Mouse (Mus musculus) 3T3-L1 (cell line): ENCODE measurements around the gene Hist1h2bc.

Experiments
- DNase-seq: peaks from one replicate; pipeline ENCODE4 v3.0.0-alpha.2; 2015; ENCODE audit warnings: low read depth, low spot score

The Hist1h2bc gene

DNA sequence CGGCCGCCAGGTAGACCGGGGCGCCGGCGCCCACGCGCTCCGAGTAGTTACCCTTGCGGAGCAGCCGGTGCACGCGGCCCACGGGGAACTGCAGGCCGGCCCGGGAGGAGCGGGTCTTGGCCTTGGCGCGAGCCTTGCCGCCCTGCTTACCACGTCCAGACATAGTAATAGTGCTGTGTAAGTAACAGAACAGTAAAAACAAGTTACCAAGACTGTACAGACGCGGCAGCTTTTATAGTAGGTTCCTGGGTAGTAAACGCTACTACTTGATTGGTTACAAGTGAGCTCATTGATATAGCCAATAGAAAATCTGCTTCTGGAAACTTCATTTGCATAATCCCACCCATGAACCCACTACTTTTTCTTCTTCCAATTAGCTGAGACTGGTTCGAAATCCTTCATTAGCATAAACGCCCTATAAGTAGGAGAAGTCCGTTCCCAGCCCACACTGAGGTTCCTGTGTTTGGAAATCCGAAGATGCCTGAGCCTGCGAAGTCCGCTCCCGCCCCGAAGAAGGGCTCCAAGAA, at the start of gene Hist1h2bc, which contains the start of gene Hist1h2ac:
Hist1h2bc (plus strand) TSS at position 445 of the 527 bp plus-strand sequence.
Hist1h2ac (minus strand) TSS at position 194 of the 527 bp plus-strand sequence.
- DNase-seq = peak; percentile 99

DNA sequence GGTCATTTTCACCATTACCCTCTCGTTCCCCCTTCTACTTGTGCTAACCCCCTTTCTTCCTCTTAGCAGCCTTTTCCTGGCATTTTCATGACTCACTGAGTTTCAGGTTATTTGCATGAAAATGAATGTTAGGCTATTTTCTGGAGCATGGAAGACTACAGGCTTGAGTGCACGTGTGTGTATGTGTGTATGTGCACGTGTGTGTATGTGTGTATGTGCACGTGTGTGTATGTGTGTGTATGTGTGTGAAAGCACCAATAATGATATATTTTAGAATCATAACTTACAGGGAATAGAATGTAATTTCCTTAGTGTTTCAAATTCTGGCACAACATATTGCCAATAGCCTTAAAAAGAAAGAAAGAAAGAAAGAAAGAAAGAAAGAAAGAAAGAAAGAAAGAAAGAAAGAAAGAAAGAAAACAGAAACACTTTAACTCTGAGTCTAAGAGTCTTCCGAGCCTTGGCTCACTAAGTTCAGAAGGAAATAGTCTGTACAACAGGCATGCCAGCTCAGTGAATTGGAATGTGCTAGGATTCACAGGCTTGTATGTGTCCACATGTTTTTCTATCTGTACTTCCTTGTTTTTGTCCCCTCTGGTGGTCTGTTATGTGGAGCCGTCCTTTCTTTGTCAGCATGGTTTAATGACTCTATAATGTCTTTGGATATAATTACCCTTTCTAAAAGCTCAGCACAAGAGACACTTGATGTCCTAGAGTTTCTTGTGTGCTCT, 24.2 kb upstream of the Hist1h2bc start:
- no peak for DNase-seq

DNA sequence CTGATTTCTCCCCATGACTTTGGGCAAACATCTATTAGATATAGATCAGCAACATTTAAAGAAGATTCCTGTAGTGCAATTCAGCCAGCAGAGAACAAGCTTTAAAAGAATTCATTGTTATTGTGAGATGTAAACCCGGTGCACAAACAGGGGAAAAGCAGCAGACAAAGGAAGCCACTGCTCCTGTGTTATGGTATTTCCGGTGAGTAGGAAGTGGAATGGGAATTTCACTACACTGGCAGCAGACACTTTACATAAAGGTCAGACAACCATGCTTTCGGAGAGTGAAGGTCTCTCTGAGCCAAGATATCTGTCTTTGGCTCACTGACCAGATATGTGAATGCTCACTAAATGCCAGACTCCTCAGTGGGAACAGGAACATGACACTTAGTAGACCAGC, 21.5 kb upstream of the Hist1h2bc start:
- DNase-seq = no peak

DNA sequence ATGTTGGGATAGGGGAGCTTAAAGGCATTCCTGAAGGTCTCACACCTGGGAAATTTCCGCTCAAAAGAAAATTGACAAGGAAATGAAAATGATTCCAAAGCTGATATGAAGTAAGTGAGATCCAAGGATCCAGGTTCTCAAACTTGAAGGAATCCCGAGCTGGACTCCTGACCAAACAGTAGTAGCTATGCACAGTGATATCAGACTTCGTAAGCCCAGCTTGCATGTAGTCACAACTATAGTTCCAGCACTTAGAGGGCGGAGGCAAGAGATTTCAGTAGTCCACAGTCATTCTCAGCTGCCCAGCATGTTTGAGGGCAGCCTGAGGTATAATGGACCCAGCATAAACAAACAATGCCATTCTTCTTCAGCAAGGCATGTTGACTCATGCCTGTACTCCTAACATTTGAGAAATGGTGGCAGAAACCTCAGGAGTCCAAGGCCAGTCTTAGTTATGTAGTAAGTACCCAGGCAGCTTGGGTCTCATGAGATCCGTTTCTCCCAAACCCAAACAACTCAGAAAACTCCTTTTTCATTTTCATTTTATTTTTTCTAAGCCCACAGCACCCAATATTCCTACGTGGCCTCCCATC, 1.9 kb upstream of the Hist1h2bc start:
- DNase-seq = peak; percentile 47

DNA sequence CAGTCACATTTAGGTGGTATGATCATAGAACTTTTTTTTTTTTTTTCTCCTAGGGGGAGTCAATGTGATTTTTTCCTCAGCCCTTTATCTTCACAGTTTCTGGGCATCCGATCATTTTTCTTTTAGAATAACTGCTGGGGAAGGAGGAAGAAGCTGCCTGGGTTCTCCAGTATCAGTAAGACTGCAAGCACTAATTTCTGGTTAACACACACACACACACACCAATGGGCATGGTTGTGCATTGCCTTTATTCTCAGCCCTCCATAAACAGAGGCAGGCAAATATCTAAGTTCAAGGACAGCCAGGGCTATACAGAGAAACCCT, 1.4 kb upstream of the Hist1h2bc start:
- DNase-seq = peak; percentile 35

DNA sequence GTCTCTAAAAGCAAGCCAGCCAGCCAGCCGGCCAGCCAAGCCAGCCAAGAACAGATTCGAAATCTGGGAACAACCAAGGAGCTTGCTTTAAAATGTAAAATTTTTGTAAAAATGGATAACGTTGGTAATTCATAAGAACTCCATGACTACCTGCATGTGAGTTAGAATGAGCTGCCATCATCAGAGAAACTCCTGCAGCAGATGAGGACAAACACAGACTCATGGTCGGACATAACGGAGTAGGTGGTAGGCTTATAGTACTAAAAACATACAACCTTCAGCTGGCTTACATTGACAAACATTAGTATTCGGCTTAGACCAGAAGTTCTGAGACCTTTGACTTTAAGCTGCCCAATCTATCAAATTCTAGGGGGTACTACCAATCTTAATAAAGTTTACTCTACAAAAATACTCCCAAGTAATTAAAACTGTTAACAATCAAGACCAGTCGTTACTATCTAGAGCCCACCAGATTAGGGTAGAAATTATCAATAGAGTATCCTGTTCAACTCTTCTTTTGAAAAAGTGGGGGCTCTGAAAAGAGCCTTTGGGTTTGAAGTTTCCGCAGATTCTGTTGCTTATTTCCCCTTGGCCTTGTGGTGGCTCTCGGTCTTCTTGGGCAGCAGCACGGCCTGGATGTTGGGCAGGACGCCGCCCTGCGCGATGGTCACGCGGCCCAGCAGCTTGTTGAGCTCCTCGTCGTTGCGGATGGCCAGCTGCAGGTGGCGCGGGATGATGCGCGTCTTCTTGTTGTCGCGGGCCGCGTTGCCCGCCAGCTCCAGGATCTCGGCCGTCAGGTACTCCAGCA, 848 bp upstream of the Hist1h2bc start:
- DNase-seq = peak; percentile 39

DNA sequence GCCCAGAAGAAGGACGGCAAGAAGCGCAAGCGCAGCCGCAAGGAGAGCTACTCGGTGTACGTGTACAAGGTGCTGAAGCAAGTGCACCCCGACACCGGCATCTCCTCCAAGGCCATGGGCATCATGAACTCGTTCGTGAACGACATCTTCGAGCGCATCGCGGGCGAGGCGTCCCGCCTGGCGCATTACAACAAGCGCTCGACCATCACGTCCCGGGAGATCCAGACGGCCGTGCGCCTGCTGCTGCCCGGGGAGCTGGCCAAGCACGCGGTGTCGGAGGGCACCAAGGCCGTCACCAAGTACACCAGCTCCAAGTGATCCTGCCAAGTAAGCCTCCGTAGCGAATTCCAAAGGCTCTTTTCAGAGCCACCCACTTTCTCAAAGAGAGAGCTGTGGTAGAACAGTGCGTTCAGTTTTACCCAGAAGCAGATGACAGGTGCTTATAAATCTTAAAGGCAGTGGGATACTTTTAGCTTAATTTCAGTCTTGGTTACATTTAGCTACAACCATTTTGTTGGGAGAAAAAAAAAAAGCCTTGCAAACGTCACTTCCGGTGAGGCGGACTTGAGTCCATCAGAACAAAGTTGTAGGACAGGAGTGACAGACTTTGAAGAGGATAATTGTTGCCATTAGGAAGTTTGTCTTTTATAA, 421 bp downstream of the Hist1h2bc start:
- peak; percentile 86 for DNase-seq

DNA sequence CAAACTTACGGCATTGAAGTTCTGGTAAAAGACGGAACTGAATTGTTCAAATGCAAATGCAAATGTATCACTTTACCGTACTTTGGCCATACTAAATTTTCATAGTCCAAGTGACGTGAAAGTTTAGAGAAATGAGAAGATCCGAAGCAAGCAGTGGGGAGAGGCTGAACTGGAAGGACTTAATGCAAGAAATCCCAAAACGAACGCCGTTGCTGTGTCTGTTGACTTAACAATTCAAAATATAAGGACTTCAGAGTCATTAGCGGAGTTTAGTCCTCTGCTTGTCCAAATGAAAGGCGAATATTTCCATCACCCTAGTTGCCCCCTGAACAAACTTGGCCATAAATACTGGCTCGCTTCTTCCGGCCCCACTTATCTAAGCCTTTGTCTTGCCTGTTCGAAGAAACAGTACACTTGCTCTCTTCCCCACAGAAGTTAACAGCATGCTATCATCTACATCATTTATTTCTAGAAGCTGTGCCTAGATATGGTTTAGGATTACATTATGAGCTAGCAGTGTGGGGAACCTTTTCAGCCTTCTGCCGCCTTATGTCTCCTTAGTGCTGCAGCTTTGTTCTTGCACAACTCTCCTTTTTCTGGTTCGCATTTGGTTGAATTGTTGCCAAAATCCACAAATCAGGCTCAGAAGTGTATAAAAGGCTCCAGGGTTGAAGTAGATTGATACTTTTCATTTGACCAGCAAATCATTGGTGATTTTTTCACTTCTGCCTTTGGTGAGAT, 1.3 kb downstream of the Hist1h2bc start:
- peak; percentile 77 for DNase-seq

DNA sequence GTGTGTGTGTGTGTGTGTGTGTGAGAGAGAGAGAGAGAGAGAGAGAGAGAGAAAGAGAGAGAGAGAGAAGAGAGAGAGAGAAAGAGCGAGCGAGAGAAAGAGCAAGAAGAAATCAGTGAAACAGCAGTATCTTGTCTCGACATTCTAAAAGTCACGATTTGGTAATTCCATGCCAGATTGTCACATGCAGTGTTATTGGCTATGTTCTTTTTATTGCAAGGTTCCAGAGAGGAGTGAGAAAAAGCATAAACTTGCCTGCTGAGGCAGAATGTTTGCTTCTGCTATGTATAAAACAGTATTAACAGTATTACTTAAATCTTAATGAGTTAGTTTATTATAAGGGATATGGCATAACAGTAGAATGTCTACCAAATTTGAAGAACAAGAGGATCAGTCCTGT, 2.0 kb downstream of the Hist1h2bc start:
- DNase-seq = peak; percentile 37

DNA sequence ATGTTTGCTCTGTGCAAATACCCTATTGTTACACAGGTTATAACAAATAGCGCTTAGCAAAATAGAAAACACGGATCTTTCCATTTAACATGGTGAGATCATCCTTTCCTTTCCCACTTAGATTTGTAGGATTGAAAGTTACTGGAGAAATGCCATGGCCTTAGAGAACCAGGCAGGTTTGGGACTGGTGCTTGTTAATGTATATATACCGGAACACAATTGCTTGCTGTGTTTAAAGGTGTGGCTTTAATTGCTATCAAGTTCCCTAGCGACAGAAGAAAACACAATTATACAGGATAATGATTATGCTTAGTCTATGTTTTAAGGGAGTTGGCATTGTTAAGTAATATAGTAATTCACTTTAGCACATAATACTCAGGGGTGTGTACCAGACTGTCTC, 3.2 kb downstream of the Hist1h2bc start:
- no peak for DNase-seq

DNA sequence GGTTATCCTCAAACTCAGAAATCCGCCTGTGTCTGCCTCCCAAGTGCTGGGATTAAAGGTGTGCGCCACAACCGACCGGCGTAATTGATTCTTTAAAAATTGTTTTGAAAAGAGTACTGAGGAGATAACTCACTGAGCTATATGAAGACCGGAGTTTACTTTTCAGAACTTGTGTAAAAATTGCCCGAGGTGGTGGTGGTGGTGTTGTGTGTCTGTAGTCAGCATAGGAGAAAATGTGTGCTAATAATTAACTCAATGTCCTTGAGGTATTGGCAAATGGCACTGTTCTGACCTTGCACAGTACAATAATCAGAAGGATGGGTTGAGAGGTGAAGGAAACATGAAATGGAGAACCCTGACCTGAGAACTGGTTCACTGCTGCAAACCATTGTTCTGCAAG, 3.9 kb downstream of the Hist1h2bc start:
- DNase-seq = no peak

DNA sequence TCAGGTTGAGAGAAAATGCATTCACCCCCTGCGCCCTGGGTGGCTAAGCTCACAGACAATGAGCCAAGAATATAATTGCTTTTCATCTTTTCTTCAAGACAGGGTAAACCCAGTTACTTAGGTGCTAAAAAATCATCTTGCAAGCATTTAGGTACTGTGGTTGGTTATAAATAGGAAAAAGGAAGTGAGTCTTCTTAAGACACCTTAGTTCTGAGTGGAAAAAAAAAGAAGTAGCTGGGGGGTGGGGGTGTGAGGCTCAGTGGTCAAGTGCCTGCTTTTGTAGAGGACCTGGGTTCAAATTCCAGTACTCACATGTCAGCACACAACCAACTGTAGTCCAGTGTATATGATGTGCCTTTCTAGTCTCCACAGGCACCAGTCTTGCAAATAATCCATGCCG, 5.0 kb downstream of the Hist1h2bc start:
- DNase-seq = no peak

DNA sequence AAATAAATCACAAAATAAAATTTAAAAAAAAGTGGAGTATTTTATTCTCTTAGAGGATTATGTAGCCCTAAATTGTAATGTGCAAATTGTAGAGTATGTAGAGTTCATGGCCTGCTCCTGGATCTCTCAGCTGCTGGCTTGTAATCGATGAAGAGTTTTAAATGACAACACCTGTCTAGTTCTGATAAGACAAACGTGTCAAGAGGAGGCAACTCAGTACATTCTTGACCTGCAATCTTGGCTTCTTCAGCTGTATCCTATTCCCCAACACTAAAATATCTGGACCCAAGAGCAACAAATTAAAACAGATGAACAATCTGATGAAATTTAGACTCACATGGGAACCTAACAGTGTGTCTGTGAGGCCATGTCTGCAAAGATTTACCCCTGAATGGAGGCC, 5.5 kb downstream of the Hist1h2bc start:
- no peak for DNase-seq

DNA sequence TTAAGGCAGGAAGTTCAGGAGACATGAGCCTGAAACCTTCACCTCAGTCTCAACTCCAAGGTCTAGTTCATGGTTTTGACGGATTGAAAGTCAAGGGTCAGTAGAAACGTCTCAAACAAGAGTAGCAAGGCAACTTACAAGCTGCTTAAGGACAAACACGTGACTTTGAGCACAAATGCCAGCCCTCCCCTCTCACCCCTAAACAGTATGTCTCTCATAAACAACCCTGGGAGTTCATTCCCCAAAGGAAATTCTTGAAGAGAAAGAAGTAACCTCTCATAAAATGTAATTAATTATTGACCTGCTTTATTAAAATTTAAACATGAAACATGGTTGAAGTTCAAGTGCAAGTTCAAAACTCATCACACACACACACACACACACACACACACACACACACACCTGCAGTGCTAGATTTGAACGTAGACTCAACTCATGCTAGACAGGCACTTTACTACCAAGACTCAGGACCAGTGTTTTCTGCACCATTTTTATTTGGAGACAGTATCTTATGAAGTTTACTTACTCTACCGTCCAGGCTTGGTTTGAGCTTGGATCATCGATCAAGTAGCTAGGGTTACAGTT, 9.9 kb downstream of the Hist1h2bc start:
- no peak for DNase-seq

DNA sequence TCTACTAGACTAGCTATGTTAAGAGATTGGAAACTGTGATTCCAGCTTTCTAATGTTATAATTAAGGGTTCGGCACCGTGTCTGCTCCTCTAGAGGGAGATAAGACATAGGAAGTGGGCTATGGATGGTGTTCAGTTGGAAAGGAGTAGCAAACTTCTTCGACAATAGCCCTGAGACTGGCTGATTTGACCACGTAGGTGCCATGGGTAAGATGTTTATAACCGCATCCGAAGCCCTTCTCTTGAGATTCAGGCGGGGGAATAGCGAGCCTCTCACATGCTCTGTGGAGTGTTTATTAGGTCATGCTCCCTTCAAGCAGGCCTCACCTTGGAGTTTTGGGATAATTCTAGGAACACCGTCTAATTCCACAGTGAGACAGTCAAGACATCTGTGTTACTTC, 11.0 kb downstream of the Hist1h2bc start:
- DNase-seq = no peak

DNA sequence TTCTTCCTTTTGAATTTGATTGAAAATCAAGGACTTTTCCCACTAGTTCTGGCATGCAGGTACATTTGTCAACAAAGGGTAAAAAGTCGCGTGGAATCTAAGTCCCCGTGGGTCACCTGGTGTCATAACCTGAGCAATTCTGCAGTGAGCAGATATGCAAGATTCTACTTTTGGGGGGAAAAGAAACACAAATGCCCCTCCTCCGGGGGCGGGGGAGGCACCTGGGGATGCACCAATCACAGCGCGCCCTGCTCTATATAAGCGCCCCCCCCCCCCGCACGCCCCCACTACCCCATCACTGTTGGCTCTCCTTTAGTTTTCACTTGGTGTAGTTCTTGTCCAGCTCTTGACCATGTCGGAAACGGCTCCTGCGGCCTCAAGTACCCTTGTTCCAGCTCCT, 11.5 kb downstream of the Hist1h2bc start, which contains the start of gene Hist1h1t:
Hist1h1t (plus strand) TSS at position 301 of the 400 bp plus-strand sequence.
- no peak for DNase-seq

DNA sequence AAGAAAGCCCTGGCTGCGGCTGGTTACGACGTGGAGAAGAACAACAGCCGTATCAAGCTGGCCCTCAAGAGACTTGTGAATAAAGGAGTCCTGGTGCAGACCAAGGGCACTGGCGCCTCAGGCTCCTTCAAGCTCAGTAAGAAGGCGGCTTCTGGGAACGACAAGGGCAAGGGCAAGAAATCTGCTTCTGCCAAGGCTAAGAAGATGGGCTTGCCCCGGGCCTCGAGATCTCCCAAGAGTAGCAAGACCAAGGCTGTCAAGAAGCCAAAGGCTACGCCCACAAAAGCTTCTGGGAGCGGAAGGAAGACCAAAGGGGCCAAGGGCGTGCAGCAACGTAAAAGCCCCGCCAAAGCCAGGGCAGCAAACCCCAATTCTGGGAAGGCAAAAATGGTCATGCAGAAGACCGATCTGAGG, 12.1 kb downstream of the Hist1h2bc start:
- no peak for DNase-seq

DNA sequence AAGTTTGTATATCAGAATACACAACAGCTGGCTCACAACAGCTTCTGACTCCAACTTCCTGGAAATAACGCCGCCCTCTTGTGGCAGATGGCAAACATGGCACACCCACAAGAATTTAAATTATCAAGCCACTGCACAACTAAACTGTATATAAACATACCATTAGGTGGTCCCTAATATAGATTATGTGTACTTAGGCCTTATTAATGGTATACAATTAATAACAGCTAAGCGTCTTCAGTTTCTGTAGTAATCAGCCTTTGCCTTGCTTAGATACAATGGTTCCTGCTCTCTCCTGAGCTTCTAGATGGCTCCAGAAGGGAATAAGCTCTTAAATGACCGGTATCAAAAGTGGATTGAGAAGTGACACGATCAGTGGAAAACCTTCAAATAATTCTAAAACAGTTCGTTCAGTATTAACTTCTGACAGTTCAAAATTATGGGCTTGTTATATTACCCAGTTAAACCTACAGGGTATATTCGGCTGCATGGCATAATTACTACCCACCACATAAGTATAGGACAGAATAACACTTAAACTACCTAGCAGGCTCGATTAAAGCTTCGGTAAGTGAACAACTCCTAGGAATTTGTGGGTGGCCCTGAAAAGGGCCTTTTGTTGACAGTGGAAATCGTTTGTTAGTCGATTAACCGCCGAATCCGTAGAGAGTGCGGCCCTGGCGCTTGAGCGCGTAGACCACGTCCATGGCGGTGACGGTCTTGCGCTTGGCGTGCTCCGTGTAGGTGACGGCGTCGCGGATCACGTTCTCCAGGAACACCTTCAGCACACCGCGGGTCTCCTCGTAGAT, 13.7 kb downstream of the Hist1h2bc start:
- peak; percentile 90 for DNase-seq

DNA sequence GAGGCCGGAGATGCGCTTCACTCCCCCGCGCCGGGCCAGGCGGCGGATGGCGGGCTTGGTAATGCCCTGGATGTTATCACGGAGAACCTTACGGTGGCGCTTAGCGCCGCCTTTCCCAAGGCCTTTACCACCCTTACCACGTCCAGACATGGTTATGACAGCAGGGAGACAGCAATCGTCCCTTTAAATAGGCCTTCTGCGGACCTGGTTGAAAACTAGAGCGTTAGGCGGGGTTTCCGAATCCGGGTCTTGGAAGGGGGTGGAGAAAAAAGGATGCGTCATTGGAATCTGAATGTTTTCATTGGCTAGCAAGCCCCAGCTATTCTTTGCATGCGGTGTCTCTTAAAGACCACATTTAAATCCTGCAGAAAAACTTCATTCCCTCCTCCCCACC, 14.3 kb downstream of the Hist1h2bc start, which contains the start of gene Hist1h4c:
Hist1h4c (minus strand) TSS at position 155 of the 394 bp plus-strand sequence.
- peak; percentile 99 for DNase-seq

DNA sequence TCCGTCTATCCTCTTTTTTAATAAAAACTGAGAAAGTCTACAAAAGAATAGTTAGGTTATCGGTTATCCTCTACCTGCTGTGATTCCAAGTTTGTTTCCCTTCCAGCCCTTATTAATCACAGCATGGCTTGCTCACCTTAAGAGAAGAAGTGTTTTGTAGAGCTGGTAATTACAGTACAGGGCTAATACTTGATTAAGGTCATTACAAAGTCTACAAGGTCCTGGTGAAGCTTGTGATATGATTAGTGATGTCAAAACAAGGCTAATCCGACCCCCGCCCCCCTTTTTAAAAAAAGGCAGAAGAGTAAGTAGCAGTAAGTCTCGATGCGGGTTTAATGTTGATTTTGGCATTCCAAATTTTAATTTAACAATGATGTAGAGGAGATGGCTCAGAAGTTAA, 15.0 kb downstream of the Hist1h2bc start:
- no peak for DNase-seq
